Mouse (Mus musculus) adipocyte (in vitro differentiated cells): ENCODE results near the gene Tekt1.

Experiments used
- DNase-seq: peaks from one replicate; pipeline ENCODE4 v3.0.0-alpha.2; 2016; ENCODE audit warnings: low spot score

Gene Tekt1

GRCm38 (mm10) chr11:72362347-72362741 lies at the start of gene Tekt1:
Tekt1 (minus strand) TSS chr11:72362442.
- no peak for DNase-seq

GRCm38 (mm10) chr11:72411945-72412344 lies 49.7 kb upstream of the Tekt1 start:
- no peak for DNase-seq

GRCm38 (mm10) chr11:72411093-72411921 lies 49.1 kb upstream of the Tekt1 start, which contains the start of gene Smtnl2:
Smtnl2 (minus strand) TSS chr11:72411713.
- DNase-seq: no peak

GRCm38 (mm10) chr11:72410521-72411092 lies 48.4 kb upstream of the Tekt1 start:
- DNase-seq: no peak

- DNase-seq: no peak
Measured at GRCm38 (mm10) chr11:72409649-72410385, 47.6 kb upstream of the Tekt1 start.

GRCm38 (mm10) chr11:72408451-72409170 lies 46.4 kb upstream of the Tekt1 start:
- DNase-seq: no peak

- DNase-seq: no peak
Measured at GRCm38 (mm10) chr11:72407574-72407973, 45.3 kb upstream of the Tekt1 start.

GRCm38 (mm10) chr11:72407081-72407480 lies 44.8 kb upstream of the Tekt1 start:
- no peak for DNase-seq

- no peak for DNase-seq
Measured at GRCm38 (mm10) chr11:72406079-72406675, 43.9 kb upstream of the Tekt1 start.

- DNase-seq: no peak
Measured at GRCm38 (mm10) chr11:72405532-72405931, 43.3 kb upstream of the Tekt1 start.

- no peak for DNase-seq
Measured at GRCm38 (mm10) chr11:72402969-72403368, 40.7 kb upstream of the Tekt1 start.

- no peak for DNase-seq
Measured at GRCm38 (mm10) chr11:72402017-72402416, 39.8 kb upstream of the Tekt1 start.

GRCm38 (mm10) chr11:72401068-72401467 lies 38.8 kb upstream of the Tekt1 start:
- no peak for DNase-seq

- DNase-seq: no peak
Measured at GRCm38 (mm10) chr11:72397811-72398525, 35.7 kb upstream of the Tekt1 start.

- DNase-seq: peak; percentile 67
Measured at GRCm38 (mm10) chr11:72397072-72397471, 34.8 kb upstream of the Tekt1 start.

GRCm38 (mm10) chr11:72396621-72397020 lies 34.4 kb upstream of the Tekt1 start:
- DNase-seq: peak; percentile 45

- DNase-seq: no peak
Measured at GRCm38 (mm10) chr11:72395652-72396051, 33.4 kb upstream of the Tekt1 start.

GRCm38 (mm10) chr11:72394694-72395093 lies 32.5 kb upstream of the Tekt1 start:
- no peak for DNase-seq

GRCm38 (mm10) chr11:72393669-72394068 lies 31.4 kb upstream of the Tekt1 start:
- peak; percentile 45 for DNase-seq

- no peak for DNase-seq
Measured at GRCm38 (mm10) chr11:72393243-72393642, 31.0 kb upstream of the Tekt1 start.

- no peak for DNase-seq
Measured at GRCm38 (mm10) chr11:72391181-72391580, 28.9 kb upstream of the Tekt1 start.
